Mouse (Mus musculus): ENCODE measurements around the gene Rfx2.

The Rfx2 gene

GRCm38 (mm10) chr17:56830411-56831110, at the start of gene Rfx2:
Rfx2 (minus strand) TSS chr17:56831013.
- no peak for DNase-seq

GRCm38 (mm10) chr17:56877426-56877825, 46.6 kb upstream of the Rfx2 start:
- no peak for DNase-seq

- no peak for DNase-seq
Observed at GRCm38 (mm10) chr17:56876981-56877380, 46.2 kb upstream of the Rfx2 start.

GRCm38 (mm10) chr17:56876465-56876864, 45.7 kb upstream of the Rfx2 start:
- no peak for DNase-seq

GRCm38 (mm10) chr17:56874936-56875651, 44.3 kb upstream of the Rfx2 start, which contains the start of gene 1700061G19Rik:
1700061G19Rik (plus strand) TSS chr17:56875477.
- peak; percentile 64 for DNase-seq

- DNase-seq, result no peak
Observed at GRCm38 (mm10) chr17:56874237-56874636, 43.4 kb upstream of the Rfx2 start, which contains the start of gene Acsbg2. Acsbg2 (minus strand) TSS chr17:56874447.

- DNase-seq, result no peak
Observed at GRCm38 (mm10) chr17:56872512-56872911, 41.7 kb upstream of the Rfx2 start.

GRCm38 (mm10) chr17:56871767-56872166, 41.0 kb upstream of the Rfx2 start:
- no peak for DNase-seq

- DNase-seq, result no peak
Observed at GRCm38 (mm10) chr17:56870287-56870953, 39.6 kb upstream of the Rfx2 start.

GRCm38 (mm10) chr17:56869481-56869977, 38.7 kb upstream of the Rfx2 start:
- no peak for DNase-seq

GRCm38 (mm10) chr17:56866071-56866470, 35.3 kb upstream of the Rfx2 start:
- no peak for DNase-seq

GRCm38 (mm10) chr17:56861197-56861596, 30.4 kb upstream of the Rfx2 start:
- DNase-seq, result peak; percentile 64

- DNase-seq, result no peak
Observed at GRCm38 (mm10) chr17:56858922-56859321, 28.1 kb upstream of the Rfx2 start.

GRCm38 (mm10) chr17:56858216-56858615, 27.4 kb upstream of the Rfx2 start:
- DNase-seq, result peak; percentile 85

- no peak for DNase-seq
Observed at GRCm38 (mm10) chr17:56855421-56855820, 24.6 kb upstream of the Rfx2 start.

- no peak for DNase-seq
Observed at GRCm38 (mm10) chr17:56851167-56851566, 20.4 kb upstream of the Rfx2 start.

GRCm38 (mm10) chr17:56849710-56850109, 18.9 kb upstream of the Rfx2 start:
- no peak for DNase-seq

- DNase-seq, result no peak
Observed at GRCm38 (mm10) chr17:56848785-56849184, 18.0 kb upstream of the Rfx2 start.

- DNase-seq, result peak; percentile 71
Observed at GRCm38 (mm10) chr17:56843678-56844077, 12.9 kb upstream of the Rfx2 start.

GRCm38 (mm10) chr17:56842173-56842572, 11.4 kb upstream of the Rfx2 start:
- no peak for DNase-seq

- no peak for DNase-seq
Observed at GRCm38 (mm10) chr17:56840524-56840923, 9.7 kb upstream of the Rfx2 start.

- DNase-seq, result no peak
Observed at GRCm38 (mm10) chr17:56836336-56836735, 5.5 kb upstream of the Rfx2 start.

GRCm38 (mm10) chr17:56833381-56833780, 2.6 kb upstream of the Rfx2 start:
- no peak for DNase-seq

- no peak for DNase-seq
Observed at GRCm38 (mm10) chr17:56832918-56833317, 2.1 kb upstream of the Rfx2 start.
